Mouse (Mus musculus): ENCODE measurements around the gene Tm7sf2.

The Tm7sf2 gene

GRCm38 (mm10) chr19:6069851-6070250 is 1.7 kb upstream of the Tm7sf2 start:
- DNase-seq (ENCODE audit: low read depth), result no peak

GRCm38 (mm10) chr19:6068951-6069350 is 778 bp upstream of the Tm7sf2 start:
- no peak for DNase-seq (ENCODE audit: low read depth)

- no peak for DNase-seq (ENCODE audit: low read depth)
These were observed 1.0 kb downstream of the Tm7sf2 start for GRCm38 (mm10) chr19:6067011-6067723.

DNA sequence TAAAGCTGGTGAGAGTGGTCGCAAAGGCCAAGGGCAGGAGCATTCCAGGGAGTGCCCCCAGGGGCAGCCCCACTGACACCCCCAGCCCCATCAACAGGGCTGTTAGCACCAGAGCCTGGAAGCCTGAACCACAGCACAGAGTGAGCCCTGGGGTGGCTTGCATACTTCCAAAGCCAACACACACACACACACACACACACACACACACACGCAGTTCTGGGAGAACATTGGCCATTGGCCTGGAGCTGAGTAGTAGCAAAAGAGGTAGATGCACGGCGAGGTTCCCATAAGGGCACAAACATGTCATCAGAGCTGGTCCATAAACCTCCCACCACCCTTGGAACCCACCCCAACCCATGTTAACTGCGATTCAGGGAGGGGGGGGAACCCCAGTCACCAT is 1.6 kb downstream of the Tm7sf2 start:
- no peak for DNase-seq (ENCODE audit: low read depth)

DNA sequence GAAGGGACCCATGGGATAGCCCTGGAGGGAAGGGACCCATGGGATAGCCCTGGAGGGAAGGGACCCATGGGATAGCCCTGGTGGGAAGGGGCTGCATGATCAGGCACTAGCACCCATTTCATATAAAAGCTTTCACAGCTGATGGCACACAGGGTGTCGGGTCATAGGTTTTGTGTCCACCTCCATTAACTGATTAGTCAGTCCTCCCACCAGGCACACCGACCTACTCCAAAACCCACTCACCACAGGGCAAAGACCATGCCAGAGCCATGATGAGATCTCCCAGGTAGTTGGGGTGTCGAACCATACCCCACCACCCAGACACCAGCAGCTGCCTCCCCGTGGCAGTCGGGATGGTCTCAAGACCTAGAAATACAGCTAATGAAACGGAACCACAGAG is 5.1 kb downstream of the Tm7sf2 start:
- no peak for DNase-seq (ENCODE audit: low read depth)

- DNase-seq (ENCODE audit: low read depth), result no peak
These were observed 5.8 kb downstream of the Tm7sf2 start for GRCm38 (mm10) chr19:6062418-6062817.

GRCm38 (mm10) chr19:6061641-6062302 is 6.4 kb downstream of the Tm7sf2 start:
- no peak for DNase-seq (ENCODE audit: low read depth)

- DNase-seq (ENCODE audit: low read depth), result peak; percentile 91
These were observed 7.1 kb downstream of the Tm7sf2 start, which contains the start of gene Znhit2 for GRCm38 (mm10) chr19:6061021-6061533. TSS of gene Znhit2 (plus strand) at chr19:6061192.

GRCm38 (mm10) chr19:6058966-6059365 is 9.2 kb downstream of the Tm7sf2 start:
- no peak for DNase-seq (ENCODE audit: low read depth)

DNA sequence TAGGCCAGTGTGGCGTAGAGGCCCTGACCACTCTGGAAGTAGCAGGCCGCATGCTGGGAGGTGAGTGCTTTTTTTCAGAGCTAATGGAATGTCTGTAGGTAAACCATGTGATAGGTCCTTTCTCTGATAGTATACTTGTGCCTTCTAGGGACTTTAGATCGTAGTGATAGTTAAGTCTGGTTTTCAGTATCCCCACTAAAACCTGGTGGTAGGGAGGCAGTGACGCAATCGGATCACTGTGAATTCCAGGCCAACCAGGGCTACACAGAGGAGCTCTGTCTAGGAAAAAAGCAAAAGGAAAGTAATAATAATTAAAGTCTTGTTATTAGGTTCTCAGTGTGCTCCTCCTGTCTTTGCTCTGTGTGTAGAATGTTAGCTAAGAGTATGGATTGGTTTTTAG is 9.7 kb downstream of the Tm7sf2 start:
- no peak for DNase-seq (ENCODE audit: low read depth)

- DNase-seq (ENCODE audit: low read depth), result peak; percentile 91
These were observed 10.7 kb downstream of the Tm7sf2 start, which contains the start of the genes Mrpl49 and Fau for GRCm38 (mm10) chr19:6057313-6058096. TSS of gene Mrpl49 (minus strand) at chr19:6057785. TSS of gene Fau (plus strand) at chr19:6057844.

DNA sequence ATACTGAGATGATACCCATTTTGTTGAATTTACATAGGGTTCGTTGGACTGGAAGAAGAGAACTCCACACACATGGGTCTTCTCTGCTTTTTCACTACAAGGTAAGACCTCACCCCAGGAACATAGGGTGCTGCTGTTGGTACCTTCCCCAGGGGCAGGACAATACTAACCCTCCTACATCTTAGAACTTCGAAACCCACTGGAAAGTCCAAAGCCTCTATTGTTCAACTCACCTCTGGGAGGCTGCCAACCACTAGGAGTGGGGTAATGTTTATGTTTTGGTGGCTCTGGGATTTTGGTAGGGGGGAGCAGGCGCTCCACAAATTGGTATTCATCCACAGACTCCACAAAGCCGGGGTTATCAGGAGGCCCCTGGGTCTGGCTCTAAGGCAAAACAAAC is 11.5 kb downstream of the Tm7sf2 start:
- no peak for DNase-seq (ENCODE audit: low read depth)

DNA sequence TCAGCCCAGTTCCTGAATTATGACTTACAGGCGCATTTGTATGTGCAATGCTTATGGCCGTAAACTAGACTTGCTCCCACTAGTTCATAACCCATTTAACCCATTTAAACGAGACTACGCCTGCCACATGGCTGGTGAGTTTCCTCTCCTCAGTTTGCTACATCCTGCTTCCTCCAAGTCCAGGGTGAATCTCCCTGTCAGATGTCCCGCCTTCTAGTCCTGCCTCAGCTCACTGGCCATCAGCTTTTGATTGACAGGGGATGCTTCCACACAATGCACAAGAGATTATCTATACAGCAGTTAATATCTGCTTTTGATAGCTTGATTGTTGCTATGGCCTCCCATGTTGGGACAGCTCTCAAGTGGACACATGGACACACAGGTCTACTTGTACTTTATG is 13.9 kb downstream of the Tm7sf2 start:
- no peak for DNase-seq (ENCODE audit: low read depth)

- no peak for DNase-seq (ENCODE audit: low read depth)
These were observed 15.7 kb downstream of the Tm7sf2 start for GRCm38 (mm10) chr19:6052516-6052915.

DNA sequence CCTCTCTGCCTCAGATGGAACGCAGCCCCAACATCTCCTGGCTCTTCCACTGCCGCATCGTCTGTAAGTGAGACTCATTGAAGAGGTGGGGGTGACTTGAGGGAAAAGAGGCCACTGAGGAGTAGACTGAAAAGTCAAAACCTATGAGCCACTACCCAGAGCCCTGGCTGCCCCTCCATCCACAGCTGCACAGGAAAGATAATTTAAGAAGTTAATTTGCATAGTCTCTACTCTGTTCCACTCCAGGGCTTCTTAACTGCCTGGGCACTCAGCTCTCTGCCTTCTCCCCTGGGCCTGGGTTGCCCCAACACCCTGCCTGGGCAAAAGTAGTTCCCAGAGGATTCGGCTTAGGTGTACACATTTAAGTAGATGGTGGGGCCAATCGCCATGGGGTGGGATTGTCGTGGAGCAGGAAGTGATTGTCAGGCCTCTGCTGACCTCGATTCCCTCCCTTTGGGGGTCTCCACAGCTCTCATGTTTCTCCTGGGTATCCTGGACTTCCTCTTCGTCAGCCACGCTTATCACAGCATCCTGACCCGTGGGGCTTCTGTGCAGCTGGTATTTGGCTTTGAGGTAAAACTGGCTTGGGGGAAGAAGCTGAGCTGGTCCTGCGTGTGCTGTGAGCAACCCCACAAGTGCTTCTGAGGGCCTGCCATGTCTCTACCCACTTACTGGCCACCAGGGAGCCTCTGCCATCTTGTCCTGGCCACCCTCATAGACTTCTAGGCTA is 19.3 kb downstream of the Tm7sf2 start:
- no peak for DNase-seq (ENCODE audit: low read depth)

- DNase-seq (ENCODE audit: low read depth), result no peak
These were observed 20.3 kb downstream of the Tm7sf2 start for GRCm38 (mm10) chr19:6047899-6048166.

- DNase-seq (ENCODE audit: low read depth), result no peak
These were observed 20.8 kb downstream of the Tm7sf2 start for GRCm38 (mm10) chr19:6047154-6047898.

- DNase-seq (ENCODE audit: low read depth), result peak; percentile 91
These were observed 21.6 kb downstream of the Tm7sf2 start, which contains the start of gene Syvn1 for GRCm38 (mm10) chr19:6046294-6047153. TSS of gene Syvn1 (plus strand) at chr19:6046576.

DNA sequence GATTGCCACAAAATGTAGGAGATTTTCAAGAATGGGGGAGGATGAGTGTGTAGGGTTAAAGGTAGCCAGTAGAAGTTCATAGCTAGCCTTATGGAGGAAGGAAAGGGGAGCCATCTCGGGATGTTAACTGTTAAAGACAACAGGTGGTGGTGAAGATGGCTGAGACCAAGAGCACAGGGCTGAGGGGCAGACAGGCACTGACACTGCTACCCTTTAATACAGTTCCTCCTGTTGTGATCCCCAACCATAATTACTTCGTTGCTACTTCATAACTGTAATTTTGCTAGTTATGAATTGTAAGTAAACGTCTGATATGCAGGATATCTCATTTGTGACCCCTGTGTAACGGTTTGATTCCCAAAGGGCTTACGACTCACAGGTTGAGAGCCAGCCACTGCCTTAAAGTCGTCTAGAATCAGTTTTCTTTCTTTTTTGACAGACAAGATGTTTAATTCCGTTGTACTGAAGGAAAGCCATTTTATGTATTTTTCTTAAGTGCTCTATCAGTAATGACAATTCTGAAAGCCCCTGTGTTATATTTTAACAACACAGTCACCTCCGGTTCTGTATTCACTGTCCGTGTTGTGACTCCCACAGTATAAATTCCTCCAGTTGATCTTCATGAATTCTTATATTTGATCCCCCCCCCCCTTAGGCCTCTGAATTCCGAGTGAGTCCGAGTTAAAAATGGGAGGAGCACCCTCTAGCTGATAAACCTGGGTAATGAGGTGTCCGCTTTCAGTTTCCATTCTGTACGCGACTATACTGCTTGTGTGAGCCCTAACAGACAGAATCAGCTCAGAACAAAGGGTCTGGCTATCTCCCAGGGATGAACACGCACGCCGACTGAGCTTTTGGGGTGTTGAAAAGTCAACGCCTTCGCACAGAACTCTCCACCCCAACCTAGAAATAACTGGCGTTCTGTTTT is 22.5 kb downstream of the Tm7sf2 start:
- DNase-seq (ENCODE audit: low read depth), result no peak
